Mouse (Mus musculus) limb, embryonic 13.5 days (tissue): ENCODE measurements around the gene Hhipl2. TPM values are rescaled to one million over a fixed set of nuclear protein-coding genes. Genes with fewer than 3 reads are reported as not detected.
"Not testable (repeated sequence)": the region's sequence is repeated elsewhere in the genome, so short reads cannot be mapped to it uniquely, and the experiment has no call there.

Source experiments
- ATAC-seq: fragments of 200-750 bp; cut with Nextera tagmentation; 2 replicates; pipeline ENCODE4 v1.8.0; 2017; ENCODE audit warnings: low read depth, moderate number of reproducible peaks, moderate TSS enrichment; ENCODE audit not compliant: low FRiP score
- H3K27ac ChIP-seq: fragments of 300-500 bp; sonication (generic); 2 replicates; pipeline ENCODE4 v1.5.1; 2015; ENCODE audit warnings: inconsistent platforms, mild to moderate bottlenecking, moderate library complexity
- H3K27me3 ChIP-seq: fragments of 300-500 bp; sonication (generic); 2 replicates; pipeline ENCODE4 v1.6.1; 2015; ENCODE audit warnings: mild to moderate bottlenecking, inconsistent platforms
- H3K36me3 ChIP-seq: fragments of 300-500 bp; sonication (generic); 2 replicates; pipeline ENCODE4 v1.6.1; 2015; ENCODE audit warnings: inconsistent platforms, mild to moderate bottlenecking, moderate library complexity
- H3K4me1 ChIP-seq: fragments of 300-500 bp; sonication (generic); 2 replicates; pipeline ENCODE4 v1.6.1; 2015; ENCODE audit warnings: inconsistent platforms
- H3K4me2 ChIP-seq: fragments of 300-500 bp; sonication (generic); replicated peaks from 2 replicates; pipeline ENCODE4 v1.6.1; 2015; ENCODE audit warnings: inconsistent platforms, mild to moderate bottlenecking, moderate library complexity
- H3K4me3 ChIP-seq: fragments of 300-500 bp; sonication (generic); 2 replicates; pipeline ENCODE4 v1.5.1; 2015; ENCODE audit warnings: moderate library complexity, mild to moderate bottlenecking, inconsistent platforms
- H3K9ac ChIP-seq: fragments of 300-500 bp; sonication (generic); 2 replicates; pipeline ENCODE4 v1.6.1; 2015; ENCODE audit warnings: mild to moderate bottlenecking, inconsistent platforms
- H3K9me3 ChIP-seq: fragments of 300-500 bp; sonication (generic); 2 replicates; pipeline ENCODE4 v1.6.1; 2016; ENCODE audit warnings: inconsistent platforms
- WGBS: fragments of 180-500 bp; shearing (Covaris S2); methylation state at CpG from one replicate; pipeline ENCODE4 v1.1.7; 2015; 5-methylcytosine and 5-hydroxymethylcytosine counted together
- polyA plus RNA-seq: library from polyadenylated mRNA; unstranded; fragments of >200 nt; fragmentation: Nextera tagmentation; extraction: Ambion mirVana; gene quantifications from 2 replicates; pipeline ENCODE4 v1.2.1, GENCODE M21; 2015

Hhipl2 gene
- 0.14 and 0.59 TPM in 2 replicates for polyA plus RNA-seq

GRCm38 (mm10) chr1:183417873-183418272 is at the start of gene Hhipl2:
Gene Hhipl2 (plus strand): TSS chr1:183418215.
- H3K4me1 ChIP-seq: no peaks in the 10 kb centered on the region
- H3K9ac ChIP-seq: no peak within 1 kb of the TSS
- H3K4me2 ChIP-seq: no peak within 1 kb of the TSS
- no peak within 1 kb of the TSS for H3K4me3 ChIP-seq
- ATAC-seq: no peak
- no peaks in the 10 kb centered on the region for H3K27me3 ChIP-seq
- 73% methylated on average over 12 of the region's 12 CpGs for WGBS
- H3K36me3 ChIP-seq: no peaks in the 10 kb centered on the region
- peaks cover 6% of the 10 kb centered on the region for H3K9me3 ChIP-seq
- H3K27ac ChIP-seq: no peak within 1 kb of the TSS

- Histone ChIP-seq H3K9me3 (no peaks in the 10 kb centered on the region), H3K4me3 (peak overlapping the region; percentile 95), H3K36me3 (peaks cover 21% of the 10 kb centered on the region), H3K9ac (peak overlapping the region; percentile 91), H3K4me1 (peaks cover 31% of the 10 kb centered on the region), H3K27me3 (no peaks in the 10 kb centered on the region; the same call in 1 of the 2 replicates), H3K4me2 (peak overlapping the region; percentile 90), H3K27ac (peak overlapping the region; percentile 79)
- peak; percentile 72 for ATAC-seq
- WGBS: under 1% methylated on average over 52 of the region's 56 CpGs
These were observed 49.2 kb upstream of the Hhipl2 start for GRCm38 (mm10) chr1:183368601-183369400.

- Histone ChIP-seq H3K9ac (peak within 1 kb of the TSS; percentile 91), H3K9me3 (no peaks in the 10 kb centered on the region), H3K36me3 (peaks cover 13% of the 10 kb centered on the region), H3K4me3 (peak within 1 kb of the TSS; percentile 95), H3K4me2 (peak within 1 kb of the TSS; percentile 90), H3K27ac (peak within 1 kb of the TSS; percentile 79), H3K27me3 (no peaks in the 10 kb centered on the region; the same call in 1 of the 2 replicates), H3K4me1 (peaks cover 31% of the 10 kb centered on the region)
- WGBS: under 1% methylated on average over 49 of the region's 51 CpGs
- peak; percentile 99 for ATAC-seq
These were observed 48.5 kb upstream of the Hhipl2 start, which contains the start of gene Mia3 for GRCm38 (mm10) chr1:183369427-183370014. Gene Mia3 (minus strand): TSS chr1:183369553.

- no peak overlapping the region for H3K27ac ChIP-seq
- WGBS: 81% methylated on average over 5 of the region's 5 CpGs
- H3K9me3 ChIP-seq: peaks cover 5% of the 10 kb centered on the region; the same call in 1 of the 2 replicates
These were observed 43.3 kb upstream of the Hhipl2 start for GRCm38 (mm10) chr1:183374728-183375127.

GRCm38 (mm10) chr1:183377045-183377444 is 41.0 kb upstream of the Hhipl2 start:
- Histone ChIP-seq H3K9me3 (peaks cover 5% of the 10 kb centered on the region; the same call in 1 of the 2 replicates), H3K36me3 (no peaks in the 10 kb centered on the region), H3K9ac (no peak overlapping the region), H3K4me2 (no peak overlapping the region), H3K27ac (no peak overlapping the region), H3K4me1 (no peaks in the 10 kb centered on the region), H3K27me3 (no peaks in the 10 kb centered on the region; the same call in 1 of the 2 replicates), H3K4me3 (no peak overlapping the region)
- no peak for ATAC-seq
- WGBS: 71% methylated on average over 4 of the region's 4 CpGs

More at GRCm38 (mm10) chr1:183374728-183375127, 43.3 kb upstream of the Hhipl2 start:
- Histone ChIP-seq H3K27me3 (no peaks in the 10 kb centered on the region; the same call in 1 of the 2 replicates), H3K4me3 (no peak overlapping the region), H3K36me3 (no peaks in the 10 kb centered on the region), H3K9ac (no peak overlapping the region), H3K4me1 (peaks cover 6% of the 10 kb centered on the region; the same call in 1 of the 2 replicates), H3K4me2 (no peak overlapping the region)
- ATAC-seq: no peak

GRCm38 (mm10) chr1:183378321-183378941 is 39.6 kb upstream of the Hhipl2 start:
- peaks cover 7% of the 10 kb centered on the region for H3K27me3 ChIP-seq
- H3K9me3 ChIP-seq: peaks cover 5% of the 10 kb centered on the region; the same call in 1 of the 2 replicates
- no peak overlapping the region for H3K27ac ChIP-seq
- no peaks in the 10 kb centered on the region for H3K4me1 ChIP-seq
- 84% methylated on average over 10 of the region's 10 CpGs for WGBS
- H3K4me3 ChIP-seq: no peak overlapping the region
- no peak overlapping the region for H3K9ac ChIP-seq
- ATAC-seq: no peak
- H3K4me2 ChIP-seq: no peak overlapping the region
- no peaks in the 10 kb centered on the region for H3K36me3 ChIP-seq

GRCm38 (mm10) chr1:183379376-183379775 is 38.6 kb upstream of the Hhipl2 start:
- not testable (repeated sequence) for H3K27ac ChIP-seq, H3K4me1 ChIP-seq, ATAC-seq, H3K9me3 ChIP-seq, H3K9ac ChIP-seq, H3K4me2 ChIP-seq, H3K4me3 ChIP-seq, H3K36me3 ChIP-seq
- 85% methylated on average over 3 of the region's 3 CpGs for WGBS
- H3K27me3 ChIP-seq: peaks cover 14% of the 10 kb centered on the region

- H3K27me3 ChIP-seq: peaks cover 25% of the 10 kb centered on the region
- no peak for ATAC-seq
- WGBS: 75% methylated on average over 5 of the region's 5 CpGs
These were observed 36.2 kb upstream of the Hhipl2 start for GRCm38 (mm10) chr1:183381816-183382215.

GRCm38 (mm10) chr1:183382621-183383020 is 35.4 kb upstream of the Hhipl2 start:
- no peak for ATAC-seq
- H3K4me1 ChIP-seq: no peaks in the 10 kb centered on the region
- peaks cover 32% of the 10 kb centered on the region for H3K27me3 ChIP-seq
- no peaks in the 10 kb centered on the region for H3K9me3 ChIP-seq
- no peaks in the 10 kb centered on the region for H3K36me3 ChIP-seq
- H3K9ac ChIP-seq: no peak overlapping the region
- 88% methylated on average over 2 of the region's 2 CpGs for WGBS
- no peak overlapping the region for H3K27ac ChIP-seq
- no peak overlapping the region for H3K4me3 ChIP-seq
- H3K4me2 ChIP-seq: no peak overlapping the region

More at GRCm38 (mm10) chr1:183381816-183382215, 36.2 kb upstream of the Hhipl2 start:
- H3K36me3 ChIP-seq: no peaks in the 10 kb centered on the region
- no peak overlapping the region for H3K4me3 ChIP-seq
- no peaks in the 10 kb centered on the region for H3K4me1 ChIP-seq
- no peaks in the 10 kb centered on the region for H3K9me3 ChIP-seq
- no peak overlapping the region for H3K27ac ChIP-seq
- no peak overlapping the region for H3K9ac ChIP-seq
- H3K4me2 ChIP-seq: no peak overlapping the region

- 95% methylated on average over 3 of the region's 3 CpGs for whole genome bisulfite sequencing
- not testable (repeated sequence) for ATAC-seq, H3K4me1 ChIP-seq, H3K4me2 ChIP-seq, H3K9me3 ChIP-seq, H3K9ac ChIP-seq, H3K27ac ChIP-seq, H3K4me3 ChIP-seq
- peaks cover 32% of the 10 kb centered on the region for H3K27me3 ChIP-seq
- H3K36me3 ChIP-seq: peaks cover 13% of the 10 kb centered on the region
These were observed 30.6 kb upstream of the Hhipl2 start for GRCm38 (mm10) chr1:183387421-183387820.

GRCm38 (mm10) chr1:183388426-183389406 is 29.3 kb upstream of the Hhipl2 start, which contains the start of gene Taf1a:
Gene Taf1a (plus strand): TSS chr1:183388981.
- H3K4me1 ChIP-seq: peaks cover 6% of the 10 kb centered on the region
- WGBS: 6% methylated on average over 44 of the region's 44 CpGs
- H3K9me3 ChIP-seq: no peaks in the 10 kb centered on the region
- H3K4me2 ChIP-seq: peak within 1 kb of the TSS; percentile 76
- peak; percentile 99 for ATAC-seq
- peaks cover 24% of the 10 kb centered on the region for H3K36me3 ChIP-seq
- peak within 1 kb of the TSS; percentile 79 for H3K9ac ChIP-seq
- H3K27ac ChIP-seq: no peak within 1 kb of the TSS
- peak within 1 kb of the TSS; percentile 75 for H3K4me3 ChIP-seq
- peaks cover 24% of the 10 kb centered on the region for H3K27me3 ChIP-seq
